Mouse (Mus musculus) layer of hippocampus, adult 11-12 months (tissue): ENCODE data around the gene Grxcr1.
A peak's percentile ranks its signal among the peaks of the same experiment; 100 is the strongest.

Source experiments
- DNase-seq: peaks from one replicate; pipeline ENCODE4 v3.0.0; 2022; ENCODE audit warnings: low spot score

Grxcr1 gene

DNA sequence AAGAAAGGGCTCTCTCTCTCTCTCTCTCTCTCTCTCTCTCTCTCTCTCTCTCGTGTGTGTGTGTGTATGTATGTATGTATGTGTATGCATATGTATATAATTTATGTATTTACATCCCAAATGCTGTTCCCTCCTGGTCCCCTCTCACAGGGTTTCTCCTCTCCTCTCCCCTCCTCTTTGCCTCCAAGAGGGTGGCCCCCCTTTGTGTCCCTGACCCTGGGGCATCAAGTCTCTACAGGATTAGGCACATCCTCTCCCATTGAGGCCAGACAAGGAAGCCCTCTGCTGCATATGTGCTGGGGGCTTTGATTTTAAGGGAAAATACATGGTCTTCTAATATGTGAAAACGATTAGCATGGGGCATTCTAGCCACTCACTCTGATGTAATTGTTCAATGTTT lies 61.5 kb downstream of the Grxcr1 start:
- DNase-seq, result no peak

DNA sequence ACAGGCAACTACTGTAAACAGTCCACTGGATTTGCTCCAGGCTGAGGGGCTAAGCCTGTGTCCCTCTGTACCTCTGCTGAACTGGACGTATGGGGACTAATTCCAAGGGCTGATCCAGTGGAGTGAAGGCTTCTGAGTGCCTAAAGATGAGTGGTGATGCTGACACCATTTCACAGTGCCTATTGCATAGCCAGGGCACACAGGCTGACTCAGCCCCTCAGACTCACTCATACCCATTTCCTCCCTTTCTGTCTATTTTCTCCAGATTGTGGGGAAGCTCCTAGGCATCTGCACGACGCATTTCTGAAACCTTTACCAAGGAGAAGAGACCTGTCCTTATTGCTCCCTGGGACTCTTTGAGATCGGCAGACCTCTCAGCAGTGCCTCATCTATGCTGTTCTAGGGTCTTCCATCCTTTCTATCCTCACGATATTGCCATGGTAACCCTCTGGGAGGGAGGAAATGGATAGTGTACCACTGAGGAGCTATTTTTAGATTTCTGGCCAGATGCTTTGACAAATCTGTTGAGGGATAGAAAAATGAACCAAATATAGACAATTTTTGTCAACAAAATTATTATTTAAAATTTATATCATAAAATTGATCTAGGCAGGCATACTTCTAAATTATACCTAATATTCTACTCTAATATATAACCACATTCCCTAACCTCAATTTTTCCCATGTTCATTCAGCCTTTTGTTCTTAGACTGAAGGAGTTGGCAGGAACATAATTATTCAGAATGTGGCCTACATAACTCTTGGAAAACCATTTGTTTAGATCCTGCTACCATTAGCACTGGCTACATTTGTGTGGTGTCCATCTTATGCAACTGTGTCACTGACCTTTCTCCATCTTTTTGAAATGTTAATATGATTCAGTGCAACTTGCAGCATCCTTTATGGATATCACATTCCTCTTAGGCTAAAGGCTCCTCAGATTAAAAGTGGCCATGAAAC lies 66.3 kb downstream of the Grxcr1 start:
- DNase-seq, result no peak

DNA sequence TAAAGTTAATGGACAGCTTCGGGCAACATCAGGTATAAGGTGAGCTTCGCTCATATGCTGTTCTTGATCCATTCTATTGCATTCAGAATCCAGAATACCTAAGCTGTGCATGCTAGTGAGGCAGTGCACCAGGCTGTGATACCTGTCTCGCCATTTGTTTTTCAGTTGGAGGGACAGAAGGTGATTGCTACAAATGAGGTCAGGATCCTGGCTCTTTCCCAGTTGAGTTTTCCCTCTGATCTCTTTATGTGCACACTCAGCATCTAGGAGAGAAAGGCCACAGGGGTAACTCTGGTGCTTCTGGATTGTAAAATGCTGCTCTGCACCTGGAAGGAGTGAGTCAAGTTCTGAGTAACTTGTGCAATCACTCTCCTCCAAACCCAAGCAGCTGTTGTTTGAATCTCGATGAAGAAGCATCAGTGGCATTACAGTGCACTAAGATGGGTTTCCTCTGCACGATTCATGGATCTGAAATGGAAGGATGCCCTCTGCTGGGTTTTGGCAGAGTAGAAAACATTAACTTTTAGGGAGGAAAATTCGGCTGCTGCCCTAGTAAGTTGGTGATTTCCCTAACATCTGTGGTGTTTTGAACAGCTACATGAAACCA lies 80.9 kb downstream of the Grxcr1 start:
- peak; percentile 60 for DNase-seq

DNA sequence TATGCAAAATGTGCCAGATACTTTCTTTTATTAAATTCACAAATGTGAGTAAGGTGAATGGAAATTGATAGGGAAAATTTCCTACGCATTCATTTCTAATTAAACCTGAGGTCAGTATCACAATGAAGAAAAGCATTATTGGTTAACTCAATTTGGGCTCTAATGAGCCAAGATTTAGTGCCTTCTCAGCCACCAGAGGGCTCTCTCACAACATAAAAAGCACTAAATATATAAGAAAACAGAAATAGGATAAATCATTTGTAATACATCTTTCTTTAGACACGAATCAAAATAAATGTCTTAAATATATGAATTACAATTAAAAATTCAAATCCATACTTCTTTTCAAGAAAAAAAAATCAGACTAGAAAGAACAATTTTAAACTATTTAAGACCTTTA lies 89.2 kb downstream of the Grxcr1 start:
- no peak for DNase-seq

DNA sequence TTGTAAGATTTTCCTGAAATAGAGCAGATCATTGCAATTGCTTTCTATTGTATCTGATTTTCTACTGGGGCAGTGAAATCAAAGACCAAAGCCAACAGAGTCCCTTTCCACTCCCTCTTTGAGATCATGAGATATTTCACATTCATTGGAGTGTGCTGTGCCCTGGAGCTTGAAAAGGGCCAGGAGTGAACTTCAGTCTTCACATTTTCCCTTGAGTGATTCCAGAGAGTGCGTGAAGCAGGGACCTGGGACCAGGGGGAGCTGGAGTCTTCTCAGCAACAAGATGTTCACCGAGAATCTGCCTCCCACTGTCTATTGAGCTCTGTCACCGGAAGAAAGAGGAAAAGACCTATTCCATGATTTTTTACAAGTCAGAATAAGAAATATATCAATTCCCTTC lies 91.2 kb downstream of the Grxcr1 start:
- DNase-seq, result no peak

DNA sequence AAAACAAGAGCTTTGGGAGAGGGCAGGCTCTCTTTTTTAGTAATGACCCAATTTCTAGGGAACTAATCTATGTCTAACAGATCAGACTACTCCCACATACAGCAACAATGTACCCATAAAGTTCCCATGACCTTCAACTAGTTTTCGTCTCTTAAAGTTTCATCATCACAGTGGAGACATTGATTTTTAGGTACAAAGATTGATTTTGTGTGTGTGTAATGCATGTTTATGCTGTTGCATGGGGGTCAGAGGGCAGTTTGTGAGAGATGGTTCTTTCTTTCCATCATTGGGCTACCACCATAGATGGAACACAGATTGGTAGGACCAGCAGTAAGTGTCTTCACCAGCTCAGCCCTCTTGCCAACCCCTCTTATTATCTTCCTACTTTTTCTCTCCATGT lies 93.8 kb downstream of the Grxcr1 start:
- DNase-seq, result no peak

DNA sequence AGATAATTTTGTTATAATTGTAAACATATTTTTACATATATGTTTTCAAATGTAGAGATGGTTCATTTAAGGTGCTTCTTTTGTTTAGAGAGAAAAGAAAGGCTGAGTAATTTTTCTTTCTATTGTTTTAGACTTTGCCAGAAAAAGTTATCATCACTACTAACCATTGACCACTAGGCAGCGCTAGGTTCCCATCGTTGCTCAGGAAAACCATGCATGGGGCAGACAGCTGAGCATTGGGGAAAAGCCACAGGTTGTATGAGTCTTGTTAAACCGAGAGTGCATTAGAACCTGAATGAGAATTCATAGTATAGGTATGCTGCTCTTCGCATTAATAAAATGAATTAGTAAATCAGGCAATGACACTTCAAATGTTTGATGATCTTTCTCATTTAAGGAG lies 96.8 kb downstream of the Grxcr1 start:
- peak; percentile 25 for DNase-seq

DNA sequence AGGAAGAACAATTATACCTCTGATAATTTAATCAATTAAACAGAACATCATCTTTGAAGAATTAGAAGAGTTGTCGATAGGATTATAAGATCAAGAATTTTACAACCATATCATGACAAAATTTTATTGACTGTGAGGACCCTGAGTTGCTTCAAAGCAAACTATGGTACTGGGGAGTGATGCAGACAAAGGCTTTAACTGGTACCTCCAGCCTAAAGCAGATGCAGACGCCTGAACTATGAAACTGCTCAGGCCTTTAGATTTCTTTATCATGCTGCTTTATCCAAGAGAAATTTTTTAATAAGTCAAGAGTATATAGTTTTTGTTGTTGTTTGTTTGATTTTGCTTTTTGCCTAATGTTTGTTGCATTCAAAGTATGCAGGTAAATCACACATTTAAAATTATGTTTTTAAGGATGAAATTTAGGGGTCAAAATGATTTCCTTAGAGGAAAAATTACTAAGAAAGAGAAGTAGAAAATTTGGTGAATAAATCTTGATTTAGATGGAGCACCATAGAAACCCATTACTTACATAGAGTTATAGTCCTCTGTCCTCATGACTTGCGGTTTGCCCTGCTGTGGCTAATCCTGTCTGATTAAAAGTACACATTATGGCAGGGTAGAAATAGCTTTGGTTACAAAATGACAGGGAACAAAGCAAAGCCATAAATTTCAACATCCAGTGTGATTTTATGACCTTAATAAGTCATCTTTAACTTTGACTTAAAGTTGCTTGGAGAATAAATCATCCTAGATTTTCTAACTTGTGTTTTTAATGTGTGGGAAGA lies 97.4 kb downstream of the Grxcr1 start:
- no peak for DNase-seq

DNA sequence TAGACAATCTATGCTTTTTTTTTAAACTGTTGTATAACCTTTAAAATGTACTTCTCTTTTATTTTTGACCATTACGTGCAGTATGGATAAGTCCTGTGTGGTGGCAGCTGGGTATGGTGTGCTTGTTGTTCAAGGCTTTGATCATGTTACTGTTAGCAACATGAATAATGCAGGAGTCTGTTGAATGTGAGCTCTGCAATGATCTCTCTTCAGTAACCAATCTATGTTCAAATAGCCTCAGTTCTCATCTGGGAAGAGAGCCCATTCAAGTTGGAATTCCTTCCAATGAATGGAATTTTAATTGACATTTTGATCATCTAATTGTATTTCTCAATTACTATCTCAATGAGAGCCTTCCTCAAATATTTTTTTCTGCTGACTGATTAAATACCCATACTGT lies 115.2 kb downstream of the Grxcr1 start:
- no peak for DNase-seq

DNA sequence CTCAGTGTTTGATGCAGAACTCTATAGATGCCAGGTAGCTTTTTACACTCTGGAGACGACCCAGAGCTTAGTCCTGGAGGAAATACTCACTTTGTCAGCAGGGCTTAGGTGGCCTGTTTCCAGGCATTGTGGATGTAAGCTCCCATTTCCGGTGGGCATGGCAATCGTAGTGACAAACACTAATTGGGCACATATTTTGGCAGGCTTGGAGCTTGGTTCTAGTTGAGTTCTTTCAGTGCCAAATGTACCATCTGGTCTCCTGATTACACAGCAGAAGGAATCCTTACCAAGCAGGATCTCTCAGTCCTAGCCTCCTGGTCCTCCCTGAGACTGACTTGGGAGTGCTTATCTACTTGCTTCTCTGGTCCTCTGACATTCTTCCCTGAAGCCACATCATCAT lies 118.3 kb downstream of the Grxcr1 start:
- peak; percentile 24 for DNase-seq

DNA sequence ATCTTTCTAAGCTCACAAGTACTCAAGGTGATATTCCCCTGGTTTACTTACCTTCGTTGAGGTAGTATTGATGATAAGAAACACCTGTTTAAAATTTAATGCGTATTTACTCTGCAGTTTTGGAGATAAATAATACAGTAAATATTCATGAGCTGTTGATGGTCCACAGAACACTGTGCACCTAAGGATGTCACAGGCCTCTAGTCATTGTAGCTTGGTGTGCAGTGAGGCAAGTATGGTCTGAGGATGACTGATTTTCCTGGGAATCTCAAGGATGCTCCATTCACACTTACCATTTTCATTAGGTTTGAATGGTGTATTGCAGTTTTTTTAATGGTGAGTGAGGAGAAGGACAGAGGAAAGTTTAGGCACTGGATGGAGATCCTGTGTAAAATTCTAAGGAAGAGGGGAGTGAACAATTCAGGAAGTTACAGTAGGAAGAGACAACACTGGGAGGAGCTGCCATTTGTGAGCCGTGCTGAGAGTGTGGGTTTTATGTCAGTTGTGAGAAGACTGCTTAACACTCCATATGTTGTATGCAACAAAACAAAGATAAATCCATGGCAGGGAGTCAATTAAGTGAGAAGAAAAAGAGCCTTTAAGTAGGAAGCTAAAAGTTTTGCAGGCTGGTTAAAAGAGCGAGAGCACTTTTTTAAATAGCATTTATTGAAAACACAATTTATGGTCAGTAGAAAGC lies 118.9 kb downstream of the Grxcr1 start:
- no peak for DNase-seq

DNA sequence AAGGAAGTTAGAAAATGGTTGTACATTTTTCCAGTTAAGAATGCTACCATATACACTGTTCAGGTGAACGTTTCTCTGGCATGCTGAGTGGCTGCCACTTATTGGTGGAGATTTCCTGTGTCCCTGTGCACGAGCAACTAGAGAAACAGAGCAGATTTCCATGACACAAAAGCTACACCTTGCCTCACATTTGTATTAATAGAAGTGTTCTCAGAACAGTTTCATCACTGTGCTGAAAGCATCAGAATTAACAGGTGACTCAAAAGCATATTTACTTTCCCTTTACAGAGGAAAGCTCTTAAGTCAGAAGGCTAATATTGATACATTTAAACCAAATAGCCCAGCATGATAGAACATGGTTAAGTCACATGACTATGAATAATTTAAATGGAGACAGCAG lies 130.9 kb downstream of the Grxcr1 start:
- DNase-seq, result no peak

DNA sequence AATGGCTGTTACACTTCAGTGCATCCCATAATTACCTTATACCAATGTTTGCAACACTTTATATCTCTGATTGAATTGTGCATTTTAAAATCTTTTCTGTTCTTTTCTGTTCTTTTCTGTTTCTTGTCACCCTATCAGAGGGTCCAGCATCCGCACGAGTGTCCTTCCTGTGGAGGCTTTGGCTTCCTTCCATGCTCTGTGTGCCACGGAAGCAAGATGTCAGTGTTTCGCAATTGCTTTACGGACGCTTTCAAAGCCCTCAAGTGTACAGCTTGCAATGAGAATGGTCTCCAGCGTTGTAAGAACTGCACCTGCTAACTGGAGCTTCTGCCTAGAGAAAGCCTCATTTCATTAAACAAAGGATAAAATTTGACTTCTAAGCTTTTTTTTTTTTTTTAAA lies 134.3 kb downstream of the Grxcr1 start:
- DNase-seq, result no peak
